Mouse (Mus musculus) megakaryocyte progenitor cell, adult 5-6 weeks (primary cell): Measurements from ENCODE around the gene Mrm1. TPM values are rescaled to one million over a fixed set of nuclear protein-coding genes. Genes with fewer than 3 reads are reported as not detected.

Experiments
- ATAC-seq: replicated peaks from 2 replicates; pipeline ENCODE4 v1.8.0; 2016; ENCODE audit warnings: mild to moderate bottlenecking, moderate TSS enrichment, inconsistent platforms; ENCODE audit not compliant: poor library complexity
- total RNA-seq, 2 experiments: library from RNA; stranded (forward) in 1 of 2; stranded (reverse) in 1 of 2; fragments of 157-497, 149-512 nt in 1 of 2; fragments of 200-1000 nt in 1 of 2; gene quantifications; 2 replicates each; pipeline versions ENCODE4 v1.2.3 to v1.2.4; 2015 to 2017

Mrm1 gene
- total RNA-seq (2015) = 6.9 and 7.6 TPM in 2 replicates
- total RNA-seq (2017) = 5.2 and 7.8 TPM in 2 replicates

DNA sequence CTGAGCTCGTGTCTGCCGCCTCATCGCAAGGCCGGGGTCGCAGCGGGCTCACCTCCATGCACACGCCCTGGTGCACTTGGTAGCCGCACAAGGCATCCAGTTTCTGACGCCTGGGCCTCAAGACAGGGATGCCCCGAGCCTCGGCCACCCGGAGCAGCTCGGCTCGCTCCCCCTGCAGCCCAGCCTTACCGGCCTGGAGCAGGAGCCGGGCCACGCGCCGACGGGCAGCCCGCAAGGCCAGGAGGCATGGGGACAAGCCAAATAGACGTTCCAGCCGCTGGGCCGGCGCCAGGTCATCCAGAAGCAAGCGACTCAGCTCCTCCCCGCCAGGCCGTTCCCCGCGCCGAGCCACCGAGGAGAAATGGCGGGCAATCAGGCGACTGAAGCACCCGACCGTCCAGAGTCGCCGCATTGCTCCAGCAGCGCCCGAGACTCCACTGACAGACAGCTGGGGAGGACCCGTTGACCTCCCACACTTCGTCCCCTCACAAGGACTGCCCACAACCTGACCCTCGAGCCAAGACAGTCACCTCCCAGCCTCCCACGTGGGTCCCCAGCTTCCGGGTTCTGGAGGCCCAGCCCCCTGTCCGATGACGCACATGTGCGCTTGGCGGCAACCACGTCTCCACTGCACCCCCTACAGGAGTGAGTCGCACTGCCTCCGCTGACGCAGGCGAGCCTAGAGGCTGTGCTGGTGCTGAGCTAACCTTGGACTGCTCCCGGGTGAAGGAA lies at the start of gene Mrm1:
Gene Mrm1 (minus strand): TSS at position 555 of the 732 bp plus-strand sequence.
- ATAC-seq = peak; percentile 71

DNA sequence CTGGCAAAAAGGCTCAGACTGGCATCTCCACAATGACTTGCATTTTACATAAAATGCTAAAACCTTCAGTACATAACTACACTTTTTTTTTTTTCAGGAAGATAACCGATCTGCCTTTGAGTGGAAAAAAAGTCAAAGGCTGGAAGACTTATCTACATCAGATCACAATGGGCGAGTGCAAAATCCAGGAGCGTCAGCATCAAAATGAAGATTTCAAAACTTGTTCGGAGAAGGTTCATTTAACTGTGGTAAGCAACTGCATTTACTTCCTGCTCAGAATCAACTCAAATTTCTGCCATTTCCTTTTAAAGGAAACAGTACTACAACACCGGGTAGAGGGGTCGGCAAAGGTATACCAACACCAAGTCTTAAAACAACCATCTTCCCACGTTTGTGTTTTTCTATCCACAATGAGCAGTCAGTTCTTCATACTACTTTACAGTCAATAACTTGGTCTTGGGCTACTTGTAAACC lies 49.5 kb upstream of the Mrm1 start:
- ATAC-seq = no peak

GRCm38 (mm10) chr11:84867586-84867985 lies 48.3 kb upstream of the Mrm1 start:
- ATAC-seq = no peak

- ATAC-seq = no peak
Measured at GRCm38 (mm10) chr11:84865268-84865667, 46.0 kb upstream of the Mrm1 start.

DNA sequence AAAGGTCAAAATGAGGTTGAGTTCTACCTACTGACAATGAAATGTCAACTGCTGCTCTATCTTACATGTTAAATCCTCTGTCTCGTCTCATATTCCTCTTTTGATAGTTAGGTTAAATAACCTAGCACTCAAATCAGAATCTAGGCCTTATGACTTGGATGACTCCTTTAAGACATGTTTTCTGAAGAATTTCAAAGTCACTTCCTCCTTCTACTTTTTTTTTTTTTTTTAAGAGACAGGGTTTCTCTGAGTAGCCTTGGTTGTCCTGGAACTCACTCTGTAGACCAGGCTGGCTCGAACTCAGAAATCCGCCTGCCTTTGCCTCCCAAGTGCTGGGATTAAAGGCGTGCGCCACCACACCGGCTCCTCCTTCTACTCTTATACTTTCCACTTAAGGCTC lies 36.0 kb upstream of the Mrm1 start:
- no peak for ATAC-seq

DNA sequence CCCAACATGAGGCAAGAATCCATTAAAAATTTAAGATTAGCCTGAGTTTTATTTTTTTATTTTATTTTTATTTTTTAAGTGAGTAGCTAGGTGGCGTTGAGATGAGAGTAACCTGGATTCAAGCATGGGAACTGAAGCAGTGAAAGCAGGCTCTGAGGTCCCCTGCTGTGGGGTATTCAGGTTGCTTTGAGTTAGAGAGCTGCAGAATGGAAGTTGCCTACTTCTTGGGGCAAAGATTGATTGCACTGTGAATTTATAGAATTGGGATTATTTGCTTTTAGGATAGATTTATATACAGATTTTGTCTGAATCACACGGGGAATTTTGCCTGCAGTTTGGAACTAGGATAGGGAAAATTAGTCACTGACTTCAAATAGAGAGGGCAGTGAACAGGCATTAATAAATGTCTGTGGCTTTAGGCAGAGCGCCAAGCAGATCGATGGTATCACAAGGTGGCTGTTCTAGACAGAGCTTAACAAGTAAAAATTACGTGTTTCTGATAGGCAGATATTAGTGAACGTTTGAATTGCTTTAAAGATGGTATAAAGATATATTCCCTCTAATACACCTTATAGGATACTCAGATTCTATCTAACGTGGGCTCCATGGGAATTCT lies 28.3 kb upstream of the Mrm1 start:
- no peak for ATAC-seq

DNA sequence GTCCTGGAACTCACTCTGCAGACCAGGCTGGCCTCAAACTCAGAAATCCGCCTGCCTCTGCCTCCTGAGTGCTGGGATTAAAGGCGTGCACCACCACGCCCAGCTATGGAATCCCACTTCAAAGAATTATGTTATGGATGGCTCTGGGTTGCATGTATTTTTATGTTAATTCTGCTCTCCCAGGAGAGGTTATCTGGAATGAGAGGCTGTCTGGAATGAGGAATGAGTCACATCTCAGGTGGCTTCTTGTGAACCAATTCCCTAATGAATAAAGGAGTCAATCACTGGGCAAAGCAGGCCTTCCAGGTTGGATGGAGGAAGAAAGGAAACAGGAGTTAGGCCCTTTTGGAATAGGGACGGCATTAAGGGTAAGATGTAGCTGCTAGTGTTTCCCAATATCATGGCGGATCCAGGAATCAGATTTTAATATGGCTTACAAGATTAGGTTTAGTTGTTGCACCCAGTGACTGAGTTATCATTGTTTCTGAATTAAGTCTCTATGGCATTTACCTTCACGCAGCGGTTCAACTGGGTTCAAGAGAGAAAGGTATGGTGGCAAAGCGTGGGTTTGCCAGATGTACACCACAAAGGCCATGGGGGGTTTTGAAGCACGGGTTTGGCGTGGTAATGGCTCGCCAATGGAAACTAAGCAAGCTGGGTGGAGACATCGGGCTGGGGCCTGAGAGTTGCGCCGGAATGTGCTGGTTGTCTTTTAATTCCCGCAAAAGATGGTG lies 27.6 kb upstream of the Mrm1 start:
- ATAC-seq = no peak

- ATAC-seq = no peak
Measured at GRCm38 (mm10) chr11:84839330-84839729, 20.0 kb upstream of the Mrm1 start.

- peak; percentile 5 for ATAC-seq
Measured at GRCm38 (mm10) chr11:84829495-84829894, 10.2 kb upstream of the Mrm1 start.

- ATAC-seq = peak; percentile 94
Measured at GRCm38 (mm10) chr11:84828516-84829399, 9.4 kb upstream of the Mrm1 start, which contains the start of gene Dhrs11. Gene Dhrs11, minus strand, starts transcription at chr11:84828994.

DNA sequence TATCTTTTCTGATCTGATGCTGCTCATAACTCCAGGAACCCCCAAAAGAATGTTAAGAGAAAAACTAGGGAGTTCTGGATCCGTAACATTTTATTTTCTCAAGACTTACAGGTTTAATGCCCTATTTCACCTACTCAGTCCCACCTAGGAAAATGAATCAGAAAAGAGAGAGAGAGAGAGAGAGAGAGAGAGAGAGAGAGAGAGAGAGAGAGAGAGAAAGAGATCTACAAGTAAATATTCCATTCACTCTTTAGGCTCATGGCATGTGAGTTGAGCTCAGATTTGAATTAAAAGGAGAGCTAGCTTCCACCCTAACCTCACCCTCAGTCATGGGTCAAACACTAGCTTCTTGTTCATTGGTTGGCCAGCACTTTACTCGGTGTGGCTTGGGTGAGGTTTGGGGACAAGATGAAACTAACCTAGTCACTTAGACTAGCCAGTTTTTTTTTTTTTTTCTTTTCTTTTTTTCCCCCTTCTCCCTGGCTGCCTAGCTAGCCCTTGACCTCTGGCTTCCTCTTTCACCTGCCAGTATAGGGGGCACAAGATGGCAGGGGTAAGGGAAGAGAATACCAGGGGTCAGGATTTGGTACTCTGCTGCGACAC lies 8.7 kb upstream of the Mrm1 start:
- no peak for ATAC-seq

GRCm38 (mm10) chr11:84827492-84827891 lies 8.2 kb upstream of the Mrm1 start:
- ATAC-seq = no peak

GRCm38 (mm10) chr11:84826185-84826584 lies 6.9 kb upstream of the Mrm1 start:
- no peak for ATAC-seq

- ATAC-seq = no peak
Measured at GRCm38 (mm10) chr11:84825261-84825807, 6.0 kb upstream of the Mrm1 start.

DNA sequence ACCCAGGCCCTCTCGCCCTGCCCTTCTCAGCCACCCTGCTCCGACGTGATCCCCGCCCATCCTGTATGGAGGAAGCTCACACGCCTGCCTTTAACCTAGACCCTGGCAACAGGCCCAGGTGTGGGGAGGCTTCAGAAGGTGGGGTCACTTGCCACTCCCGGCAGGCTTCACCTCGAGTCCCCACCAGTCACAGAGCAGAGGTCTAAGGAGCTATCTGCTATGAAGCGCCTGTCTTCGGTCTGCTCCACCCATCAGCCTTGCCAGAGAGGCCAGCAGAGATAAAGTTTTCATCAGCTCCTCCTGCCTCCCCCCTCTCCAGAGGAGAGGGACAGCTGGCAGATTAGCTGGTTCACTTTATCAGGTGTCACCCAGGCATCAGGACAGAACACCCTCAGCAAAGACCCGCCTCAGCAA lies 4.2 kb upstream of the Mrm1 start:
- peak; percentile 70 for ATAC-seq

GRCm38 (mm10) chr11:84822487-84822886 lies 3.2 kb upstream of the Mrm1 start:
- no peak for ATAC-seq

DNA sequence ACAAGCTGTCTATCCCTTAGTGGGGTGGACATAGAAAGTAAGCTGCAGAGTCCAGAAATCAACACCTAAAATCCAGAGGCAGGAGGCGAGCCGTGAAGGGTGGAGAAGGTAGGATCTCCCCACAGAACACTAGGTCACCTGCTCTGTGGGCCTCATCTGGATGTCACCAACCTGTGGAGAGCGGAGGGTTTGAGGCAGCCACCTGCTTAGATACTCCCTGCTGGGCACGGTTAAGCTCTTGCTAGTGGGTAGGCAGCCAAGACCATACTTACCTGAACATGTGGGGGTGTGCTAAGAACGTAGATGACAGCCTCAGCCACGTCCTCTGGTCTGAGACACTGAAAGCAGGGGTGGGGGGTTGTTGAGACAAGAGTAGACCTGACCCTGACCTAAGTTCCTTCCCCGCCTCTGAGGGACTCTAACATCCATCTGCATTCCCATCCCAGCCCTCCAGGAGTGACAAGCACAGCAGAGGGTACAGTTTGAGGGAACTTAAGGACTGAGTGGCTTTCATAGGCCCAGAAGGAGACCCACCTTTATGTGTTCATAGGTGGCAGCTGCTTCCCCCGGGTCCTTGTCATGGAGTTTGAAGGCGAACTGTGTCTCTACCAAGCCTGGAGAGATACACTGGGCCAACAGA lies 1.9 kb upstream of the Mrm1 start:
- ATAC-seq = no peak

GRCm38 (mm10) chr11:84818085-84818960 lies 992 bp downstream of the Mrm1 start:
- ATAC-seq = peak; percentile 61
